Mouse (Mus musculus): Measurements from ENCODE around the gene Fat1. TPM values are rescaled to one million over a fixed set of nuclear protein-coding genes. Genes with fewer than 3 reads are reported as not detected.

Gene Fat1
- polyA plus RNA-seq, 1 experiment: under 0.01 TPM

DNA sequence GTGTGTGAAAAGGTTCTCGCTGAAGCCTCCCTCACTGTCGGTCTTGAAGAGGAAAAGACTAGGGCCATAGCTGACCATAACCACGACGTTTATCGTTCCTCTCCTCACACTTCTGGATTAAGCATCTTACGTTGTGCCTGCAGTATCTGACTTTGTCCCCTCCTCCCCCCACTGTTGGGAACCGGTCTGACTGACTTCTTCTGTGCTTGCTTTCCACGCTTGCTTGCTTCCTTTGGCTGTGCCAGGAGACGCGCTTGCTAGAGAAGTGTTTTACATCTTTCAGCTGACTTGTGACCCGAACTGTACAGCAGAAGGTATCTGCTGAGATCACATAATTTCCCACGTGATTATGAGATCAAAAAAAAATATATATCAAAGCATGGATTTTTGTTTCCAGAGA, 76.5 kb downstream of the Fat1 start:
- peaks cover 28% of the 10 kb centered on the region for H3K9me3 ChIP-seq (ENCODE audit: control insufficient read depth, low read length)
- H3K27me3 ChIP-seq (ENCODE audit: control insufficient read depth): no peaks in the 10 kb centered on the region
- H3K36me3 ChIP-seq (ENCODE audit: control insufficient read depth): no peaks in the 10 kb centered on the region; the same call in 1 of the 2 replicates
- no peak overlapping the region for H3K4me3 ChIP-seq (replicated peaks)
- no peak for TF ChIP-seq GATA1 (IDR thresholded peaks at IDR 0.05; ENCODE audit: low read length)
- TF ChIP-seq TAL1 (IDR thresholded peaks at IDR 0.05; ENCODE audit: low read length): no peak
- H3K4me1 ChIP-seq (ENCODE audit: control insufficient read depth): no peaks in the 10 kb centered on the region

- peaks cover 35% of the 10 kb centered on the region for H3K9me3 ChIP-seq (ENCODE audit: control insufficient read depth, low read length)
- TF ChIP-seq TAL1 (IDR thresholded peaks at IDR 0.05; ENCODE audit: low read length) (no peak), GATA1 (IDR thresholded peaks at IDR 0.05; ENCODE audit: low read length) (no peak)
Measured at GRCm38 (mm10) chr8:45013852-45014251, 78.6 kb downstream of the Fat1 start.

GRCm38 (mm10) chr8:45014498-45015067, 79.3 kb downstream of the Fat1 start:
- H3K27me3 ChIP-seq (ENCODE audit: control insufficient read depth): no peaks in the 10 kb centered on the region
- no peak for TF ChIP-seq TAL1 (IDR thresholded peaks at IDR 0.05; ENCODE audit: low read length)
- no peak for TF ChIP-seq GATA1 (IDR thresholded peaks at IDR 0.05; ENCODE audit: low read length)
- no peaks in the 10 kb centered on the region for H3K4me1 ChIP-seq (ENCODE audit: control insufficient read depth)
- H3K36me3 ChIP-seq (ENCODE audit: control insufficient read depth): no peaks in the 10 kb centered on the region; the same call in 1 of the 2 replicates
- peaks cover 35% of the 10 kb centered on the region for H3K9me3 ChIP-seq (ENCODE audit: control insufficient read depth, low read length)
- H3K4me3 ChIP-seq (replicated peaks): no peak overlapping the region

More at GRCm38 (mm10) chr8:45013852-45014251, 78.6 kb downstream of the Fat1 start:
- Histone ChIP-seq H3K4me3 (replicated peaks) (no peak overlapping the region), H3K4me1 (ENCODE audit: control insufficient read depth) (no peaks in the 10 kb centered on the region), H3K27me3 (ENCODE audit: control insufficient read depth) (no peaks in the 10 kb centered on the region), H3K36me3 (ENCODE audit: control insufficient read depth) (no peaks in the 10 kb centered on the region; the same call in 1 of the 2 replicates)

GRCm38 (mm10) chr8:45015876-45016275, 80.6 kb downstream of the Fat1 start:
- H3K4me3 ChIP-seq (replicated peaks): no peak overlapping the region
- no peaks in the 10 kb centered on the region for H3K4me1 ChIP-seq (ENCODE audit: control insufficient read depth)
- H3K9me3 ChIP-seq (ENCODE audit: control insufficient read depth, low read length): peaks cover 39% of the 10 kb centered on the region
- H3K27me3 ChIP-seq (ENCODE audit: control insufficient read depth): no peaks in the 10 kb centered on the region
- TF ChIP-seq GATA1 (IDR thresholded peaks at IDR 0.05; ENCODE audit: low read length) (no peak), TAL1 (IDR thresholded peaks at IDR 0.05; ENCODE audit: low read length) (no peak)
- H3K36me3 ChIP-seq (ENCODE audit: control insufficient read depth): no peaks in the 10 kb centered on the region; the same call in 1 of the 2 replicates

DNA sequence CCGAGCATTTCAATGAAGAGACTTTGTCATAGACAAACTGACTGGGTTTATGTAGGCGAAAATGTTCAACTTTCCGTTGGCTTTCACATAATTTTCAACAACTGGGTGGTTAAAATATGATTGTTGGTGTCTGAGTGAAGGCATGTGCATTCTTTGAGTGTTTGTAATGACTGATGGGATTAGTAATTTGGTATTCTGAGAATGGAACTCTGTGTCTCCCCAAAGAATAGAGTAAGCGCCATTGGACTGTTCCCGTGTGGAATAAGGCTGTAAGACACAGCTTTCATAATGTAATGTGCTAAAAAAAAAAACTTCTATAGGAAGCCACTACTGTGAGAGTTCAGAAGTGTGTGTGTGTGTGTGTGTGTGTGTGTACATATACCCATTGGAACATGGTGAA, 84.0 kb downstream of the Fat1 start:
- no peaks in the 10 kb centered on the region for H3K27me3 ChIP-seq (ENCODE audit: control insufficient read depth)
- peaks cover 59% of the 10 kb centered on the region for H3K9me3 ChIP-seq (ENCODE audit: control insufficient read depth, low read length)
- no peak overlapping the region for H3K4me3 ChIP-seq (replicated peaks)
- H3K4me1 ChIP-seq (ENCODE audit: control insufficient read depth): no peaks in the 10 kb centered on the region
- peaks cover 13% of the 10 kb centered on the region; the same call in 1 of the 2 replicates for H3K36me3 ChIP-seq (ENCODE audit: control insufficient read depth)
- TF ChIP-seq TAL1 (IDR thresholded peaks at IDR 0.05; ENCODE audit: low read length): no peak

- Histone ChIP-seq H3K36me3 (ENCODE audit: control insufficient read depth) (peaks cover 18% of the 10 kb centered on the region; the same call in 1 of the 2 replicates), H3K4me1 (ENCODE audit: control insufficient read depth) (no peaks in the 10 kb centered on the region), H3K27me3 (ENCODE audit: control insufficient read depth) (no peaks in the 10 kb centered on the region), H3K4me3 (replicated peaks) (no peak overlapping the region), H3K9me3 (ENCODE audit: control insufficient read depth, low read length) (peaks cover 65% of the 10 kb centered on the region)
- TF ChIP-seq GATA1 (IDR thresholded peaks at IDR 0.05; ENCODE audit: low read length): no peak
- no peak for TF ChIP-seq TAL1 (IDR thresholded peaks at IDR 0.05; ENCODE audit: low read length)
Measured at GRCm38 (mm10) chr8:45021171-45021570, 85.9 kb downstream of the Fat1 start.

DNA sequence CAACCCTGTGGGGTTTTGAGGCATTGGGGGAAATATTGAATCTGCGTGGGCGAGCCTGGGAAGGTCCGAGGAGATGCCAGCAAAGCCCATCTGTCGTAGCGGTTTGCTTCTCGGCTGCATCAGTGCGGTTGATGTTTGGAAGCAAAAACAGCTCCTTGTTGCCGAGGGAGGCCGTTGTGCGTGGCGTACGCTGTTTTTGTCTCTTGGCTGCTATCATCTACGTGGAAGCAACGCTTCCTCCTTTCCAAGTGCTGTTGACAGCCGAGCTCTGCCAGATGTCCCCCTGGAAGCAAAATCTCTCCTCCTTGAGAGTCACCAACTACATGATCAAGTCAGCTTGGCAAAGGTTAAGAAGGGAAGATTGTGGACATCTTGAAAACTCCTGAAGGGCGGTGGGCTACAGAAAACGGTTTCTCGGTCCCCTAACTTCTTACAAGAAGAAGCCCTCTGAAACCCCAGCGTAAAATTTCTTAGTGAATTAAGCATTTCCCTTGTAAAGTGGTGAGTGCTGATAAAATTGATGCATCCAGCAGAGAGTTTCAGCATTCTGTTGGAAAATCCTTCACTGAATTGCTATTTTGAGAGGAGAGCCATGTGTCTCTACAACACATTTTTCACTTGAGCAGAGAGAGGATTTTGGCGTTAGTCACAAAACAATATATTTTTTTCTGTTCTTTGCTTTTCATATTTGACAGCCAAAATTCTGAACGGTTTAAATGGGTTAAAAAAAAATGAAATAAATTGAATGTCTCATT, 86.8 kb downstream of the Fat1 start:
- TF ChIP-seq TAL1 (IDR thresholded peaks at IDR 0.05; ENCODE audit: low read length) (no peak), GATA1 (IDR thresholded peaks at IDR 0.05; ENCODE audit: low read length) (no peak)
- H3K4me1 ChIP-seq (ENCODE audit: control insufficient read depth): no peaks in the 10 kb centered on the region
- H3K9me3 ChIP-seq (ENCODE audit: control insufficient read depth, low read length): peaks cover 71% of the 10 kb centered on the region

GRCm38 (mm10) chr8:45028081-45028497, 92.8 kb downstream of the Fat1 start:
- TF ChIP-seq TAL1 (IDR thresholded peaks at IDR 0.05; ENCODE audit: low read length) (no peak), GATA1 (IDR thresholded peaks at IDR 0.05; ENCODE audit: low read length) (no peak)
- Histone ChIP-seq H3K4me1 (ENCODE audit: control insufficient read depth) (no peaks in the 10 kb centered on the region), H3K27me3 (ENCODE audit: control insufficient read depth) (no peaks in the 10 kb centered on the region), H3K36me3 (ENCODE audit: control insufficient read depth) (peaks cover 19% of the 10 kb centered on the region; the same call in 1 of the 2 replicates), H3K4me3 (replicated peaks) (no peak overlapping the region), H3K9me3 (ENCODE audit: control insufficient read depth, low read length) (peaks cover 62% of the 10 kb centered on the region)

More for the DNA sequence above, 86.8 kb downstream of the Fat1 start:
- no peak overlapping the region for H3K4me3 ChIP-seq (replicated peaks)
- no peaks in the 10 kb centered on the region for H3K27me3 ChIP-seq (ENCODE audit: control insufficient read depth)
- peaks cover 20% of the 10 kb centered on the region; the same call in 1 of the 2 replicates for H3K36me3 ChIP-seq (ENCODE audit: control insufficient read depth)

DNA sequence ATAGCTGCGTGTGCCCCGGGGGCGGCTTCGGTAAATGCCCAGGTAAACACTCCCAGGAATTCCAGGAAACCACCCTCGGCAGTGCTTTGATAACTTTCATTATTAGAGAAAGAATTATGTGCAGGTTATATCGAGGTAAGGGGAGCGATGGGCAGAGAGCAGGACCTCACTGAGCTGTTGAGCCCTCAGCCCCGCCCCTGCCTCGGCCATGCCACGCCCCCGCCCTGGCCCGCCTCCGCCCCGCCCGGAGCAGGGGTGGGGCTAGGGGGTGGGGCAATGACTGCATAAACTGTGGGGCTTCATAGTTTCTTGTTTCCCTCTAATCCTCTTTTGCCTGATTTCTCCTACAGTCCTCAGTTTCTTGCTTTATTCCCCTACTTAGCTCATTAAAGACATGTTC, 103.1 kb downstream of the Fat1 start:
- Histone ChIP-seq H3K4me1 (ENCODE audit: control insufficient read depth) (no peaks in the 10 kb centered on the region), H3K9me3 (ENCODE audit: control insufficient read depth, low read length) (peaks cover 63% of the 10 kb centered on the region), H3K27me3 (ENCODE audit: control insufficient read depth) (no peaks in the 10 kb centered on the region), H3K4me3 (replicated peaks) (no peak overlapping the region), H3K36me3 (ENCODE audit: control insufficient read depth) (peaks cover 10% of the 10 kb centered on the region; the same call in 1 of the 2 replicates)
- no peak for TF ChIP-seq GATA1 (IDR thresholded peaks at IDR 0.05; ENCODE audit: low read length)

All from erythroblast, embryonic 14.5 days (primary cell).